ENCODE assay signal across 21 mouse cellular contexts in genomic region chr15:32749971-32750370, GRCm38 (mm10).
A peak's percentile ranks its signal among the peaks of the same experiment; 100 is the strongest.
DNase-seq lines count a peak whose midpoint lies in the region; ATAC-seq and TF ChIP-seq lines count a peak whose summit lies in the region.
"Had no signal": no experiment of that assay in that cellular context is flagged by ENCODE, and none has a peak within 500 bp of the region (broad histone marks: within the 10 kb centered on the region; RNA-seq: fewer than 3 reads in every experiment).

No protein-coding gene starts in this region.

- no peaks in the 10 kb centered on the region for H3K4me1 ChIP-seq in heart, embryonic 11.5 days (ENCODE audit: control insufficient read depth, insufficient read depth, low read length)
- H3K4me1 ChIP-seq in thymus, adult 2 months (replicated peaks; ENCODE audit: control insufficient read depth, insufficient read depth, low read length), result no peaks in the 10 kb centered on the region
- H3K4me1 ChIP-seq: embryonic facial prominence, embryonic 13.5 days; forebrain, embryonic 13.5 days; heart, embryonic 13.5 days; hindbrain, embryonic 15.5 days had no signal

- 71% methylated on average over 2 of the region's 2 CpGs for WGBS in heart, embryonic 11.5 days (ENCODE audit: insufficient replicate concordance)
- WGBS in thymus, adult 2 months, result 84% methylated on average over 2 of the region's 2 CpGs

- no peak overlapping the region for H3K9ac ChIP-seq in heart, embryonic 11.5 days (ENCODE audit: low read depth, low read length)
- H3K9ac ChIP-seq: embryonic facial prominence, embryonic 13.5 days; forebrain, embryonic 13.5 days; forebrain, postnatal 0 days; heart, embryonic 13.5 days; hindbrain, embryonic 15.5 days had no signal

- H3K4me3 ChIP-seq in heart, embryonic 11.5 days (ENCODE audit: low read depth, low read length), result no peak overlapping the region
- H3K4me3 ChIP-seq in layer of hippocampus, adult 2 months, result no peak overlapping the region
- H3K4me3 ChIP-seq in thymus, adult 2 months (ENCODE audit: control insufficient read depth, insufficient read depth, low read length), result no peak overlapping the region
- H3K4me3 ChIP-seq: embryonic facial prominence, embryonic 13.5 days; forebrain, embryonic 13.5 days; heart, adult 2 months; heart, embryonic 13.5 days; hindbrain, embryonic 15.5 days had no signal

- TF ChIP-seq POLR2A in thymus, adult 2 months (IDR thresholded peaks at IDR 0.05; ENCODE audit: control insufficient read depth, extremely low read depth, insufficient read depth, low read length, poor library complexity), result no peak

- peak; percentile 7 for DNase-seq in heart, adult 8-10 months (ENCODE audit: low spot score)
- DNase-seq in layer of hippocampus, adult 2 months (ENCODE audit: low spot score in 2 of 2), result peak in 1 of 2 experiments; percentile 20
- DNase-seq in layer of hippocampus, postnatal 25 days (ENCODE audit: extremely low spot score in 1 of 2, low spot score in 1 of 2), result no peak
- DNase-seq in fibroblast of lung, adult 2 months (ENCODE audit: low read depth), result peak; percentile 27
- DNase-seq in thymus, adult 2 months, result no peak
- DNase-seq in ovary, postnatal 14 days (ENCODE audit: low spot score), result no peak
- DNase-seq: adrenal gland, adult 2 months; adrenal gland, postnatal 25 days; cerebellum, adult 11-12 months; cerebellum, adult 9-11 months; cerebellum, postnatal 36 days; forebrain, postnatal 0 days; gastrocnemius, postnatal 14 days; heart, adult 2 months; heart, postnatal 36 days had no signal

- no peaks in the 10 kb centered on the region for H3K27me3 ChIP-seq in heart, embryonic 11.5 days (ENCODE audit: control insufficient read depth, insufficient read depth, low read length)
- H3K27me3 ChIP-seq in thymus, adult 2 months (ENCODE audit: control insufficient read depth, insufficient read depth, low read length), result no peaks in the 10 kb centered on the region
- H3K27me3 ChIP-seq: CH12.LX; embryonic facial prominence, embryonic 13.5 days; forebrain, embryonic 13.5 days; heart, embryonic 13.5 days; hindbrain, embryonic 15.5 days had no signal

- no peak for ATAC-seq in heart, embryonic 11.5 days (replicated peaks; ENCODE audit: insufficient number of reproducible peaks, low FRiP score, low TSS enrichment)
- ATAC-seq: forebrain, embryonic 13.5 days; forebrain, postnatal 0 days had no signal

- no peaks in the 10 kb centered on the region for H3K9me3 ChIP-seq in heart, embryonic 11.5 days (replicated peaks; ENCODE audit: control insufficient read depth, low read length)
- H3K9me3 ChIP-seq: embryonic facial prominence, embryonic 13.5 days; forebrain, embryonic 13.5 days; heart, embryonic 13.5 days; hindbrain, embryonic 15.5 days had no signal

- no peak overlapping the region for H3K27ac ChIP-seq in heart, embryonic 11.5 days (ENCODE audit: low read depth, low read length)
- H3K27ac ChIP-seq in layer of hippocampus, adult 2 months, result peak overlapping the region; percentile 59
- H3K27ac ChIP-seq in thymus, adult 2 months (ENCODE audit: control insufficient read depth, insufficient read depth, low read length), result no peak overlapping the region
- H3K27ac ChIP-seq: embryonic facial prominence, embryonic 13.5 days; forebrain, embryonic 13.5 days; heart, adult 2 months; heart, embryonic 13.5 days; hindbrain, embryonic 15.5 days had no signal

- no peak for TF ChIP-seq CTCF in layer of hippocampus, adult 2 months (conservative IDR thresholded peaks at IDR 0.05)
- no peak for TF ChIP-seq CTCF in thymus, adult 2 months (IDR thresholded peaks at IDR 0.05; ENCODE audit: borderline replicate concordance, control insufficient read depth, extremely low read depth, insufficient read depth, low read length, poor library complexity)

- H3K4me2 ChIP-seq in heart, embryonic 11.5 days, result no peak overlapping the region
- H3K4me2 ChIP-seq: embryonic facial prominence, embryonic 13.5 days; forebrain, embryonic 13.5 days; heart, embryonic 13.5 days; hindbrain, embryonic 15.5 days had no signal

- H3K36me3 ChIP-seq in heart, embryonic 11.5 days (ENCODE audit: control insufficient read depth, insufficient read depth, low read length), result no peaks in the 10 kb centered on the region
- no peaks in the 10 kb centered on the region for H3K36me3 ChIP-seq in thymus, adult 2 months (ENCODE audit: control insufficient read depth, insufficient read depth, low read length)
- H3K36me3 ChIP-seq: embryonic facial prominence, embryonic 13.5 days; heart, embryonic 13.5 days; hindbrain, embryonic 15.5 days had no signal

Comparison
In these comparisons a context has a peak if more than half of its experiments do, and no peak if none do; other contexts are left out.
1. DNase-seq: peak in heart, adult 8-10 months (single experiment) and fibroblast of lung, adult 2 months (single experiment); none in layer of hippocampus, postnatal 25 days (0 of 2), thymus, adult 2 months (single experiment) and ovary, postnatal 14 days (single experiment).